Mouse (Mus musculus): Measurements from ENCODE around the gene Csgalnact2. TPM values are rescaled to one million over a fixed set of nuclear protein-coding genes. Genes with fewer than 3 reads are reported as not detected.

Csgalnact2 gene
- total and polyA plus RNA-seq, 3 experiments, result 2.2 to 6.4 (median 3.0) TPM

DNA sequence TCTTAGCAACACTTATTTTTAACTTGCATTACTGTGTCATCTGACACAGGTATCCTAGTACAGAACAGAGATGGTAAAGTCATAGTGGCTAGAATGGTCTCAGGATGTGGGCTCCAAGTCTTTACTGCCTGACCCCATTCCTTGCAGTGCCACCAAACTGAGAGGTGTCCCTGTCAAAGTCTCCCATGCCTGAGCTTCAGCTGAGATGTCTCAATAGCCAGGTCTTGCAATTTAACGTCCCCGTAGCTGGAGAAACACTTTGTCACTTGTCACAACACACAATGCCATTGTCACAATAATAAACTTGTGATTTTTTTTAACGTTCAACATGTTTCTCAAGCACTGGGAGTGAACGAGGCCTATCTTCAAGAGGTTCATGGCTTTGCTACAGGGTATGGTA lies 11.2 kb upstream of the Csgalnact2 start:
- no peaks in the 10 kb centered on the region for H3K36me3 ChIP-seq (replicated peaks in 1 of 2; ENCODE audit: control insufficient read depth in 1 of 2, insufficient read depth in 1 of 2, low read length in 1 of 2)

DNA sequence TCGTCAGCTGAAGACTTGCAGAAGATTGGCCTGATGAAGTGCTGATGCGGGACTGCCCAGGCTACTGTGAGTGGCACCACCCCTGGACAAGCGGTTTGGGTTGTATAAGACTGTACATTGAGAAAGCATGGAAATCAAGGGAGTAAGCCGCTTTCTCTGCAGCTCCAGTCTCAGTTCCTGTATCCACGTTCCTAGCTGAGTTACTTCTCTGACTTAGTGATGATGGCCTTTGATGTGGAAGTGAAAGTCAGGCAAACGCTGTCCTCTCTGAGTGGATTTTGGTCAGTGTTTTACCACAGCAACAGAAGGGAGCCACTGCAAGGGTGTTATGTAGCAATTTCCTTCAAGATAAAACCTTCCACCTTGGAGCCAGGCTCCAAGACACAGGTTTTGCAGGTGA lies 2.0 kb upstream of the Csgalnact2 start:
- H3K36me3 ChIP-seq (replicated peaks in 1 of 2; ENCODE audit: control insufficient read depth in 1 of 2, insufficient read depth in 1 of 2, low read length in 1 of 2), result no peaks in the 10 kb centered on the region
- H3K4me3 ChIP-seq (replicated peaks in 1 of 3; ENCODE audit: low read depth in 2 of 3, low read length in 2 of 3, poor library complexity in 1 of 3), result no peak overlapping the region
- DNase-seq (ENCODE audit: extremely low read depth), result no peak
- H3K9me3 ChIP-seq (replicated peaks; ENCODE audit: low read length), result peaks cover 15% of the 10 kb centered on the region
- H3K4me2 ChIP-seq (ENCODE audit: insufficient read depth, low read depth, poor library complexity, severe bottlenecking), result no peak overlapping the region; the same call in 1 of the 2 replicates
- no peaks in the 10 kb centered on the region for H3K79me2 ChIP-seq (replicated peaks; ENCODE audit: control insufficient read depth, extremely low read depth, insufficient read depth, poor library complexity, severe bottlenecking)
- 0 out of 4 replicates have a peak, but pooled peaks cover 0 to 7% of the 10 kb centered on the region in 2 experiments for H3K4me1 ChIP-seq (ENCODE audit: control insufficient read depth in 1 of 2, insufficient read depth in 2 of 2)
- no peak overlapping the region for H3K9ac ChIP-seq (ENCODE audit: insufficient read depth, low read depth)
- H3K27me3 ChIP-seq (replicated peaks), result peaks cover 67% of the 10 kb centered on the region
- in situ Hi-C loops (cut with MboI; ENCODE audit: low pct_ligation_motif_present, low pct_unique_long_range_greater_than_20kb, low sequenced_read_pairs), result no loop called here
- TF ChIP-seq SMC3 (IDR thresholded peaks at IDR 0.05; ENCODE audit: low read depth, low read length) (no peak), POLR2AphosphoS2 (IDR thresholded peaks at IDR 0.05; ENCODE audit: low read depth, low read length) (no peak), USF1 (IDR thresholded peaks at IDR 0.05; ENCODE audit: low read depth, low read length) (no peak)
- dilution Hi-C loops (cut with MboI; ENCODE audit: extremely low pct_ligation_motif_present, extremely low pct_unique_long_range_greater_than_20kb, low sequenced_read_pairs), result no loop called here
- no peak overlapping the region for H3K27ac ChIP-seq (ENCODE audit: insufficient read depth, low read depth)

More for the DNA sequence above, 11.2 kb upstream of the Csgalnact2 start:
- Histone ChIP-seq H3K4me3 (replicated peaks in 1 of 3; ENCODE audit: low read depth in 2 of 3, low read length in 2 of 3, poor library complexity in 1 of 3) (no peak overlapping the region), H3K9ac (ENCODE audit: insufficient read depth, low read depth) (no peak overlapping the region), H3K79me2 (replicated peaks; ENCODE audit: control insufficient read depth, extremely low read depth, insufficient read depth, poor library complexity, severe bottlenecking) (no peaks in the 10 kb centered on the region), H3K4me1 (ENCODE audit: control insufficient read depth in 1 of 2, insufficient read depth in 2 of 2) (no peaks in the 10 kb centered on the region), H3K27ac (ENCODE audit: insufficient read depth, low read depth) (no peak overlapping the region), H3K4me2 (ENCODE audit: insufficient read depth, low read depth, poor library complexity, severe bottlenecking) (no peak overlapping the region), H3K9me3 (replicated peaks; ENCODE audit: low read length) (no peaks in the 10 kb centered on the region), H3K27me3 (replicated peaks) (peaks cover 82% of the 10 kb centered on the region)
- dilution Hi-C loops (cut with MboI; ENCODE audit: extremely low pct_ligation_motif_present, extremely low pct_unique_long_range_greater_than_20kb, low sequenced_read_pairs) (no loop called here), in situ Hi-C loops (cut with MboI; ENCODE audit: low pct_ligation_motif_present, low pct_unique_long_range_greater_than_20kb, low sequenced_read_pairs) (no loop called here)
- no peak for DNase-seq (ENCODE audit: extremely low read depth)
- no peak for TF ChIP-seq ZMIZ1 (IDR thresholded peaks at IDR 0.05; ENCODE audit: low read depth, low read length)
- TF ChIP-seq MAX (IDR thresholded peaks at IDR 0.05; ENCODE audit: low read length), result no peak
- TF ChIP-seq CHD2 (IDR thresholded peaks at IDR 0.05; ENCODE audit: low read length), result no peak
- TF ChIP-seq RCOR1 (conservative IDR thresholded peaks at IDR 0.05; ENCODE audit: low read depth, low read length), result no peak
- TF ChIP-seq RAD21 (IDR thresholded peaks at IDR 0.05; ENCODE audit: low read depth, low read length), result no peak
- TF ChIP-seq ETS1 (conservative IDR thresholded peaks at IDR 0.05; ENCODE audit: low read depth, low read length), result no peak
- no peak for TF ChIP-seq GABPA (IDR thresholded peaks at IDR 0.05; ENCODE audit: insufficient replicate concordance, low read depth, low read length)
- no peak for TF ChIP-seq ELF1 (IDR thresholded peaks at IDR 0.05; ENCODE audit: low read depth, low read length)

DNA sequence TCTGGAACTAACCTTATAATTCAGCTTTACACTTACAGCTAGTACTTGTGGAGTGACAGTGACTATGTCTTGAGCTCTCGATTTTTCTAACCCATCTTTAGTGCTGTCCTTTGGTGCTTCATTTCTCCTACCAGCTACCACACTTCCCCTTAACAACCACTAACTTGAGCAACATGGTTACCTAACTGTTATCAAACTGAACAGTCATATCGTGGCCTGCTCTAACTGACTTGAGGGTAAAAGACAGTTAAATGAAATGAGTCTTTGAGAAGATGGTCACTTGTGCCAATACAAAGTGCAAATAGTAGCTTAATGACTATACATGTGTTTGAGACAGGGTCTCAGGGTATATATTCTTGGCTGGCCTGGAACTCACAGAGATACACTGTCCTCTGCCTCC lies 1.8 kb downstream of the Csgalnact2 start:
- in situ Hi-C loops (cut with MboI; ENCODE audit: low pct_ligation_motif_present, low pct_unique_long_range_greater_than_20kb, low sequenced_read_pairs) (no loop called here), dilution Hi-C loops (cut with MboI; ENCODE audit: extremely low pct_ligation_motif_present, extremely low pct_unique_long_range_greater_than_20kb, low sequenced_read_pairs) (no loop called here)
- Histone ChIP-seq H3K9ac (ENCODE audit: insufficient read depth, low read depth) (no peak overlapping the region), H3K9me3 (replicated peaks; ENCODE audit: low read length) (peaks cover 4% of the 10 kb centered on the region), H3K4me3 (replicated peaks in 1 of 3; ENCODE audit: low read depth in 2 of 3, low read length in 2 of 3, poor library complexity in 1 of 3) (no peak overlapping the region), H3K27me3 (replicated peaks) (peaks cover 32% of the 10 kb centered on the region), H3K4me2 (ENCODE audit: insufficient read depth, low read depth, poor library complexity, severe bottlenecking) (no peak overlapping the region), H3K27ac (ENCODE audit: insufficient read depth, low read depth) (no peak overlapping the region), H3K4me1 (ENCODE audit: control insufficient read depth in 1 of 2, insufficient read depth in 2 of 2) (peaks cover 0 to 7% of the 10 kb centered on the region in 2 experiments; a peak in 1 of 4 replicates), H3K79me2 (replicated peaks; ENCODE audit: control insufficient read depth, extremely low read depth, insufficient read depth, poor library complexity, severe bottlenecking) (no peaks in the 10 kb centered on the region), H3K36me3 (replicated peaks in 1 of 2; ENCODE audit: control insufficient read depth in 1 of 2, insufficient read depth in 1 of 2, low read length in 1 of 2) (no peaks in the 10 kb centered on the region)
- TF ChIP-seq HCFC1 (IDR thresholded peaks at IDR 0.05; ENCODE audit: low read depth, low read length) (no peak), ELF1 (IDR thresholded peaks at IDR 0.05; ENCODE audit: low read depth, low read length) (no peak), IRF4 (IDR thresholded peaks at IDR 0.05; ENCODE audit: low read depth, low read length) (no peak), POLR2A (IDR thresholded peaks at IDR 0.05; ENCODE audit: low read depth, low read length) (no peak), NRF1 (IDR thresholded peaks at IDR 0.05; ENCODE audit: low read depth, low read length) (no peak), TCF12 (IDR thresholded peaks at IDR 0.05; ENCODE audit: low read depth, low read length) (no peak), RAD21 (IDR thresholded peaks at IDR 0.05; ENCODE audit: low read depth, low read length) (no peak), SIN3A (IDR thresholded peaks at IDR 0.05; ENCODE audit: low read length) (no peak), EP300 (IDR thresholded peaks at IDR 0.05; ENCODE audit: low read length) (no peak), ETS1 (conservative IDR thresholded peaks at IDR 0.05; ENCODE audit: low read depth, low read length) (no peak), BHLHE40 (IDR thresholded peaks at IDR 0.05; ENCODE audit: low read depth, low read length) (no peak), CTCF (conservative IDR thresholded peaks at IDR 0.05 in 1 of 2, IDR thresholded peaks at IDR 0.05 in 1 of 2; ENCODE audit: low read depth in 2 of 2, low read length in 2 of 2) (no peak), ZMIZ1 (IDR thresholded peaks at IDR 0.05; ENCODE audit: low read depth, low read length) (no peak)
- no peak for DNase-seq (ENCODE audit: extremely low read depth)
